Mouse (Mus musculus) layer of hippocampus, adult 8-10 months (tissue): ENCODE data around the gene Mrrf. TPM values are rescaled to one million over a fixed set of nuclear protein-coding genes. Genes with fewer than 3 reads are reported as not detected.
A peak's percentile ranks its signal among the peaks of the same experiment; 100 is the strongest.

ENCODE experiments used
- DNase-seq, 2 experiments: peaks; one replicate each; pipeline ENCODE4 v3.0.0; 2022; ENCODE audit warnings: low spot score in 2 of 2
- total RNA-seq, 4 experiments: library from RNA; stranded (reverse); gene quantifications; 2 replicates each; pipeline ENCODE4 v1.2.4; 2022

Gene Mrrf
- total RNA-seq, 4 experiments from 2014 or later: 17.2 to 22.8 (median 18.8) TPM

GRCm38 (mm10) chr2:36197919-36198881, 62.0 kb downstream of the Mrrf start:
- peak; percentile 35 to 55 for DNase-seq

- no peak for DNase-seq
These were observed 62.7 kb downstream of the Mrrf start for GRCm38 (mm10) chr2:36198882-36199262.

- DNase-seq: no peak
These were observed 64.6 kb downstream of the Mrrf start for GRCm38 (mm10) chr2:36200813-36201212.

GRCm38 (mm10) chr2:36201756-36202610, 65.8 kb downstream of the Mrrf start:
- DNase-seq: no peak

GRCm38 (mm10) chr2:36202611-36202880, 66.4 kb downstream of the Mrrf start:
- no peak for DNase-seq

- DNase-seq: peak in 1 of 2 experiments; percentile 43
These were observed 67.0 kb downstream of the Mrrf start for GRCm38 (mm10) chr2:36203011-36203825.

- DNase-seq: no peak
These were observed 68.4 kb downstream of the Mrrf start for GRCm38 (mm10) chr2:36204595-36204994.

- DNase-seq: no peak
These were observed 70.9 kb downstream of the Mrrf start for GRCm38 (mm10) chr2:36207071-36207470.

- no peak for DNase-seq
These were observed 74.6 kb downstream of the Mrrf start for GRCm38 (mm10) chr2:36210796-36211195.

GRCm38 (mm10) chr2:36211785-36212184, 75.6 kb downstream of the Mrrf start:
- DNase-seq: no peak

- no peak for DNase-seq
These were observed 76.9 kb downstream of the Mrrf start for GRCm38 (mm10) chr2:36213108-36213507.

GRCm38 (mm10) chr2:36214023-36214422, 77.8 kb downstream of the Mrrf start:
- peak; percentile 80 to 89 for DNase-seq

- no peak for DNase-seq
These were observed 78.2 kb downstream of the Mrrf start for GRCm38 (mm10) chr2:36214425-36214824.

- no peak for DNase-seq
These were observed 79.1 kb downstream of the Mrrf start for GRCm38 (mm10) chr2:36215203-36215739.

GRCm38 (mm10) chr2:36216546-36216945, 80.4 kb downstream of the Mrrf start:
- no peak for DNase-seq

- no peak for DNase-seq
These were observed 80.9 kb downstream of the Mrrf start for GRCm38 (mm10) chr2:36216953-36217573.

- no peak for DNase-seq
These were observed 81.6 kb downstream of the Mrrf start for GRCm38 (mm10) chr2:36217692-36218233.

- DNase-seq: no peak
These were observed 83.9 kb downstream of the Mrrf start for GRCm38 (mm10) chr2:36220106-36220505.

GRCm38 (mm10) chr2:36220891-36221290, 84.7 kb downstream of the Mrrf start:
- no peak for DNase-seq

GRCm38 (mm10) chr2:36222168-36222848, 86.1 kb downstream of the Mrrf start:
- no peak for DNase-seq
